Mouse (Mus musculus): ENCODE measurements around the gene Drosha. TPM values are rescaled to one million over a fixed set of nuclear protein-coding genes. Genes with fewer than 3 reads are reported as not detected.
A peak's percentile ranks its signal among the peaks of the same experiment; 100 is the strongest.

Gene Drosha
- total and polyA plus RNA-seq, 2 experiments from 2014 or later = 43.9 to 47.3 TPM

- no peak overlapping the region for H3K4me2 ChIP-seq (ENCODE audit: low read depth)
- H3K9ac ChIP-seq = no peak overlapping the region
- no peak for DNase-seq
- H3K27me3 ChIP-seq (ENCODE audit: insufficient read depth, low read length) = no peaks in the 10 kb centered on the region
- no peak for ATAC-seq
- no peaks in the 10 kb centered on the region for H3K9me3 ChIP-seq (ENCODE audit: low read length)
- WGBS = 75% methylated on average over 8 of the region's 8 CpGs
- no peak for TF ChIP-seq CTCF (IDR thresholded peaks at IDR 0.05; ENCODE audit: low read depth)
- peaks cover 70% of the 10 kb centered on the region for H3K36me3 ChIP-seq (ENCODE audit: insufficient read depth)
- no peak overlapping the region for H3K4me3 ChIP-seq (ENCODE audit: low read depth, low read length)
- H3K4me1 ChIP-seq (ENCODE audit: insufficient read depth) = no peaks in the 10 kb centered on the region
- H3K27ac ChIP-seq (ENCODE audit: low read depth, low read length) = no peak overlapping the region
Observed at GRCm38 (mm10) chr15:12853471-12853870, 28.9 kb downstream of the Drosha start.

GRCm38 (mm10) chr15:12856780-12857179, 32.2 kb downstream of the Drosha start:
- Histone ChIP-seq H3K4me2 (ENCODE audit: low read depth) (no peak overlapping the region), H3K4me3 (ENCODE audit: low read depth, low read length) (no peak overlapping the region), H3K27ac (ENCODE audit: low read depth, low read length) (no peak overlapping the region), H3K4me1 (ENCODE audit: insufficient read depth) (no peaks in the 10 kb centered on the region), H3K9ac (no peak overlapping the region), H3K9me3 (ENCODE audit: low read length) (no peaks in the 10 kb centered on the region), H3K36me3 (ENCODE audit: insufficient read depth) (peaks cover 78% of the 10 kb centered on the region), H3K27me3 (ENCODE audit: insufficient read depth, low read length) (no peaks in the 10 kb centered on the region)
- TF ChIP-seq CTCF (IDR thresholded peaks at IDR 0.05; ENCODE audit: low read depth) = no peak
- DNase-seq (no peak), ATAC-seq (no peak)
- WGBS = 96% methylated on average over 6 of the region's 6 CpGs

- H3K9ac ChIP-seq = no peak overlapping the region
- no peaks in the 10 kb centered on the region for H3K27me3 ChIP-seq (ENCODE audit: insufficient read depth, low read length)
- no peaks in the 10 kb centered on the region for H3K4me1 ChIP-seq (ENCODE audit: insufficient read depth)
- H3K36me3 ChIP-seq (ENCODE audit: insufficient read depth) = peaks cover 70% of the 10 kb centered on the region
- no peaks in the 10 kb centered on the region for H3K9me3 ChIP-seq (ENCODE audit: low read length)
- no peak for DNase-seq
- no peak for ATAC-seq
- WGBS = 94% methylated on average over 12 of the region's 12 CpGs
- H3K4me3 ChIP-seq (ENCODE audit: low read depth, low read length) = no peak overlapping the region
- TF ChIP-seq CTCF (IDR thresholded peaks at IDR 0.05; ENCODE audit: low read depth) = no peak
- H3K27ac ChIP-seq (ENCODE audit: low read depth, low read length) = no peak overlapping the region
- H3K4me2 ChIP-seq (ENCODE audit: low read depth) = no peak overlapping the region
Observed at GRCm38 (mm10) chr15:12857840-12858516, 33.4 kb downstream of the Drosha start.

- no peak for DNase-seq
- no peaks in the 10 kb centered on the region for H3K27me3 ChIP-seq (ENCODE audit: insufficient read depth, low read length)
- no peaks in the 10 kb centered on the region for H3K4me1 ChIP-seq (ENCODE audit: insufficient read depth)
- no peak overlapping the region for H3K4me3 ChIP-seq (ENCODE audit: low read depth, low read length)
- no peak for TF ChIP-seq CTCF (IDR thresholded peaks at IDR 0.05; ENCODE audit: low read depth)
- no peak for ATAC-seq
- H3K27ac ChIP-seq (ENCODE audit: low read depth, low read length) = no peak overlapping the region
- no peak overlapping the region for H3K9ac ChIP-seq
- WGBS = 98% methylated on average over 3 of the region's 3 CpGs
- no peaks in the 10 kb centered on the region for H3K9me3 ChIP-seq (ENCODE audit: low read length)
- peaks cover 64% of the 10 kb centered on the region for H3K36me3 ChIP-seq (ENCODE audit: insufficient read depth)
- H3K4me2 ChIP-seq (ENCODE audit: low read depth) = no peak overlapping the region
Observed at GRCm38 (mm10) chr15:12858645-12859044, 34.0 kb downstream of the Drosha start.

GRCm38 (mm10) chr15:12862061-12862460, 37.4 kb downstream of the Drosha start:
- Histone ChIP-seq H3K36me3 (ENCODE audit: insufficient read depth) (peaks cover 51% of the 10 kb centered on the region), H3K27me3 (ENCODE audit: insufficient read depth, low read length) (no peaks in the 10 kb centered on the region), H3K4me2 (ENCODE audit: low read depth) (no peak overlapping the region), H3K4me3 (ENCODE audit: low read depth, low read length) (no peak overlapping the region), H3K9me3 (ENCODE audit: low read length) (no peaks in the 10 kb centered on the region), H3K9ac (no peak overlapping the region), H3K4me1 (ENCODE audit: insufficient read depth) (no peaks in the 10 kb centered on the region), H3K27ac (ENCODE audit: low read depth, low read length) (no peak overlapping the region)
- WGBS = 93% methylated on average over 3 of the region's 3 CpGs
- TF ChIP-seq CTCF (IDR thresholded peaks at IDR 0.05; ENCODE audit: low read depth) = no peak
- no peak for ATAC-seq
- DNase-seq = no peak

- no peak for ATAC-seq
- no peak overlapping the region for H3K4me3 ChIP-seq (ENCODE audit: low read depth, low read length)
- WGBS = 36% methylated on average over 1 of the region's 1 CpGs
- H3K9ac ChIP-seq = no peak overlapping the region
- no peak overlapping the region for H3K4me2 ChIP-seq (ENCODE audit: low read depth)
- H3K36me3 ChIP-seq (ENCODE audit: insufficient read depth) = peaks cover 49% of the 10 kb centered on the region
- no peak overlapping the region for H3K27ac ChIP-seq (ENCODE audit: low read depth, low read length)
- H3K27me3 ChIP-seq (ENCODE audit: insufficient read depth, low read length) = no peaks in the 10 kb centered on the region
- peak; percentile 50 for DNase-seq
- no peaks in the 10 kb centered on the region for H3K4me1 ChIP-seq (ENCODE audit: insufficient read depth)
- H3K9me3 ChIP-seq (ENCODE audit: low read length) = no peaks in the 10 kb centered on the region
- peak; percentile 44 for TF ChIP-seq CTCF (IDR thresholded peaks at IDR 0.05; ENCODE audit: low read depth)
Observed at GRCm38 (mm10) chr15:12863669-12864068, 39.1 kb downstream of the Drosha start.

GRCm38 (mm10) chr15:12865595-12866314, 41.1 kb downstream of the Drosha start:
- no peak overlapping the region for H3K27ac ChIP-seq (ENCODE audit: low read depth, low read length)
- 79% methylated on average over 7 of the region's 7 CpGs for WGBS
- ATAC-seq = no peak
- H3K4me3 ChIP-seq (ENCODE audit: low read depth, low read length) = no peak overlapping the region
- no peaks in the 10 kb centered on the region for H3K9me3 ChIP-seq (ENCODE audit: low read length)
- no peaks in the 10 kb centered on the region for H3K27me3 ChIP-seq (ENCODE audit: insufficient read depth, low read length)
- H3K9ac ChIP-seq = no peak overlapping the region
- H3K4me1 ChIP-seq (ENCODE audit: insufficient read depth) = no peaks in the 10 kb centered on the region
- peaks cover 36% of the 10 kb centered on the region for H3K36me3 ChIP-seq (ENCODE audit: insufficient read depth)
- DNase-seq = no peak
- TF ChIP-seq CTCF (IDR thresholded peaks at IDR 0.05; ENCODE audit: low read depth) = no peak
- no peak overlapping the region for H3K4me2 ChIP-seq (ENCODE audit: low read depth)
